Mouse (Mus musculus): ENCODE results near the gene Myef2.

GRCm38 (mm10) chr2:125088757-125089156 is 34.7 kb downstream of the Myef2 start:
- no peak for TF ChIP-seq EP300 (IDR thresholded peaks at IDR 0.05; ENCODE audit: low read depth)
- no peak for TF ChIP-seq CTCF (IDR thresholded peaks at IDR 0.05; ENCODE audit: low read depth)

Measured in liver, postnatal 0 days (tissue).